Mouse (Mus musculus): ENCODE results near the gene Disc1.

DNA sequence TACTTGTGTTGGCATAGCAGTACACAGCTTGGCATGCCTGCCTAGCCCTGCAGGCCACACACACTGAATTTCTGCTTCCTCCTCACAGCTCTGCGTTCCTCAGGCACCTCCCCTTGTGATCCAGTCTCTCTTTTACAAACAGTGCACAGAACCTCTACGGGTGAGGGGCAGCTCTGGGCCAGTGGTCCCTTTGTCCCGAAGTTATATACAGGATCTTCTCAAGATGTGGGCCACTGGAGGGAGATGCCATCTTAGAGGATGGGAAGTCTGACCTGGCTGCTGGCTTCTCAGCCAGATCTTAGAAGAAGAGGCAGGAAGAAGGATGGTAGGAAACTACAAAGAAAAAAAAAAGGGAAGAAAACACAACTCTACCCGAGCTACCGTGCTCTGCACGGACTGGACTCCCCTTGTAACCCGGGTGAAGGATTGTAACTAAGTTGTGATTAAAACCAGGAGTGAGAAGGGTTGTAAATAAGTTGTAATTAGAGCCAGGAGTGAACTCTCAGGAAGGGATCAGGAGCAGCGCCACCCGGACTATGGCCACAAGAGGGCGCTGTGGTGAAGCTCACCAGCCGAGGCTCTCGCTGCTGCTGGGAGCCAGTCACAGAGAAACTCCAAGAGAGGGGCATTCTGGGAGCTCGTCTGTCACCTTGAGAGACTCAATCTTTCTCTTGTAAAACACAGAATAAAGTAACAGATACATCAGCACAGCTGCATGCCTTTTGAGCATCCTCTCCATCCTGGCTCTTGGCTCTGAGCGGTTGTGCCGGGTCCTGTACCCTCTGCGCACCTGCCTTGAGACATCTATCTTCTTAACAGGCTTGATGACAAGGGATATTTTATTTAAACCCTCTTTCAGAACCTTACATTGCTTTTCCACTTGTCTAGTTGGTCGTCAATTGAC lies 129.8 kb downstream of the Disc1 start:
- peak; percentile 89 for TF ChIP-seq SMC3 (IDR thresholded peaks at IDR 0.05; ENCODE audit: low read depth, low read length)
- no peak for TF ChIP-seq ZNF384 (IDR thresholded peaks at IDR 0.05; ENCODE audit: low read depth, low read length)
- TF ChIP-seq USF1 (IDR thresholded peaks at IDR 0.05; ENCODE audit: low read depth, low read length): no peak
- TF ChIP-seq CTCF (conservative IDR thresholded peaks at IDR 0.05 in 1 of 2, IDR thresholded peaks at IDR 0.05 in 1 of 2; ENCODE audit: low read depth in 2 of 2, low read length in 2 of 2): peak; percentile 78 to 90
- TF ChIP-seq POLR2A (IDR thresholded peaks at IDR 0.05; ENCODE audit: low read depth, low read length): no peak
